Mouse (Mus musculus) neural tube, postnatal 0 days (tissue): ENCODE results near the gene Rbbp7. TPM values are rescaled to one million over a fixed set of nuclear protein-coding genes. Genes with fewer than 3 reads are reported as not detected.

Source experiments
- polyA plus RNA-seq: library from polyadenylated mRNA; unstranded; fragments of >200 nt; fragmentation: Nextera tagmentation; extraction: Ambion mirVana; gene quantifications from 2 replicates; pipeline ENCODE4 v1.2.1, GENCODE M21; 2015

Rbbp7 gene
- 213 and 217 TPM in 2 replicates for polyA plus RNA-seq

DNA sequence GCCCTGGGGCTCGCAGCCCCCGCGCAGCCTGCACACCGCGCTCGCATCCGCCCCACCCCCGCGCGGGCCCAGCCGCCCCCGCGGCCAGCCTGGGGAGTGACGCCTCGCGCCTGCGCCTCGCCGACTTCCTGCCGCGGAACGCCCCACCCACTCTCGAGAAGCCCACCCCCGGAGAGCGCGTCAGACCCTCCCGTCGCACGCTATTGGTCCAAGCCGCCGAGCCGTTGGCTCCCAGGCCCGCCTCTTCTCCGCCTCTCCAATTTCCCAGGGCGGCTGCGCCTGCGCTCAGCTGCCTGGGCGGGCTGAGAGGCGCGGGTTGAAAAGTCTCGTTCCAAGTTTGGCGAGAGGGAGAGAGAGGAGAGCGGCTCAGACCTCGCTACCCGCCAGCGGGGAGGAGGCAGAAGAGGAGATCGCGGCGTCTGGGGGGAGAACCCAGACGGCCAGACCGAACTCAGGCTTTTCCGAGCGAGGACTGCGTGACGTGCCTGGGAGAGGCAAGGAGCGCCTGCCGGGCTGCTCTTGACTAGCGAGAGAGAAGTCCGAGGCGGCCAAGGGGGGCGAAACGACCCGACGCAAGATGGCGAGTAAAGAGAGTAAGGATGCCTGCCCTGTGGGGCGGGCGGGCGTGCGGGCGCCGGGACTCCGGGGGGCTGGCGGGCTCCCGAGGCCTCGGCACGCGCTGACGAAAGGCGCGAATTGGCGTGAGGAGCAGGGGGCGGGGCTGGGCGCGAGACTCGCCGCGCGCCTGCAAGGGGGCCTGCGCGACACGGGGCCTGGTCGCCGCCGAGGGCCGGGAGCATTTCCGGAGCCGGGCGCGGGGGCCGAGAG, at the start of gene Rbbp7:
TSS of gene Rbbp7 (plus strand) at position 288 of the 828 bp plus-strand sequence.

Other genes with a start within 250 kb of the Rbbp7 start
- 1.5 and 1.7 TPM in 2 replicates for gene Reps2, start 116.8 kb upstream of the Rbbp7 start, polyA plus RNA-seq
- gene Txlng, start 69.1 kb downstream of the Rbbp7 start, polyA plus RNA-seq, result 8.5 and 9.4 TPM in 2 replicates
- 35.8 and 37.1 TPM in 2 replicates for gene Syap1, start 128.0 kb downstream of the Rbbp7 start, polyA plus RNA-seq
- gene Ctps2, start 140.8 kb downstream of the Rbbp7 start, polyA plus RNA-seq, result 65.8 and 72.1 TPM in 2 replicates
- gene S100g, start 204.2 kb downstream of the Rbbp7 start, polyA plus RNA-seq, result 0.55 and 1.5 TPM in 2 replicates